Mouse (Mus musculus) liver, embryonic 14.5 days (tissue): ENCODE measurements at regions not wholly inside any gene's neighbourhood (a gene's known extent, or its start where the extent isn't known, plus 50 kb on each side); places are given as distances from the start of the nearest gene placed in this dataset.

Source experiments
- ATAC-seq: fragments of 200-750 bp; cut with Nextera tagmentation; 2 replicates; pipeline ENCODE4 v1.8.0; 2017; ENCODE audit warnings: moderate number of reproducible peaks, mild to moderate bottlenecking, moderate library complexity; ENCODE audit not compliant: insufficient read depth
- DNase-seq, 3 experiments: peaks; one replicate each; pipeline ENCODE4 v3.0.0-alpha.2; 2012 to 2013; ENCODE audit warnings: low read depth in 3 of 3, low spot score in 3 of 3
- H3K27ac ChIP-seq: fragments of 300-500 bp; sonication (generic); 2 replicates; pipeline ENCODE4 v1.5.1; 2014; ENCODE audit warnings: moderate library complexity, mild to moderate bottlenecking, control low read depth, inconsistent platforms
- H3K27me3 ChIP-seq: fragments of 300-500 bp; sonication (generic); 2 replicates; pipeline ENCODE4 v1.6.1; 2014; ENCODE audit warnings: mild to moderate bottlenecking, low read length, moderate library complexity; ENCODE audit not compliant: control insufficient read depth, insufficient read depth
- H3K36me3 ChIP-seq: fragments of 300-500 bp; sonication (generic); replicated peaks from 2 replicates; pipeline ENCODE4 v1.6.1; 2014; ENCODE audit warnings: low read depth; ENCODE audit not compliant: control insufficient read depth, insufficient read depth
- H3K4me1 ChIP-seq, 2 experiments: fragments of 200-500 bp in 1 of 2; fragments of 300-500 bp in 1 of 2; sonication (generic) in 1 of 2; replicated peaks; 2 replicates each; pipeline ENCODE4 v1.6.1; 2012 to 2014; ENCODE audit warnings: antibody characterized with exemption in 1 of 2, inconsistent platforms in 1 of 2, low read length in 1 of 2; ENCODE audit not compliant: control insufficient read depth in 2 of 2, insufficient read depth in 2 of 2
- H3K4me2 ChIP-seq: fragments of 300-500 bp; sonication (generic); 2 replicates; pipeline ENCODE4 v1.6.1; 2014; ENCODE audit warnings: low read depth, mild to moderate bottlenecking, control low read depth, moderate library complexity
- H3K4me3 ChIP-seq, 2 experiments: fragments of 200-500 bp in 1 of 2; fragments of 300-500 bp in 1 of 2; sonication (generic) in 1 of 2; 2 replicates each; pipeline ENCODE4 v1.5.1; 2012 to 2014; ENCODE audit warnings: low read depth in 2 of 2, low read length in 2 of 2, mild to moderate bottlenecking in 2 of 2, control low read depth in 1 of 2, inconsistent platforms in 1 of 2, moderate library complexity in 1 of 2; ENCODE audit not compliant: insufficient read depth in 1 of 2
- H3K9ac ChIP-seq: fragments of 300-500 bp; sonication (generic); replicated peaks from 2 replicates; pipeline ENCODE4 v1.6.1; 2014; ENCODE audit warnings: mild to moderate bottlenecking, control low read depth, moderate library complexity
- H3K9me3 ChIP-seq: fragments of 300-500 bp; sonication (generic); 2 replicates; pipeline ENCODE4 v1.6.1; 2016; ENCODE audit warnings: low read length, mixed read lengths; ENCODE audit not compliant: control insufficient read depth
- CTCF ChIP-seq: IDR thresholded peaks from 2 replicates; pipeline ENCODE4 v1.5.1; 2016; ENCODE audit warnings: antibody characterized with exemption, low read depth, control low read depth
- EP300 ChIP-seq: IDR thresholded peaks from 2 replicates; pipeline ENCODE4 v1.6.1; 2016; ENCODE audit warnings: antibody characterized with exemption, low read depth
- WGBS: fragments of 180-500 bp; shearing (Covaris S2); extraction: QIAGEN DNeasy Blood & Tissue Kit; methylation state at CpG from one replicate; pipeline ENCODE4 v1.1.7; 2014; ENCODE audit not compliant: insufficient replicate concordance; 5-methylcytosine and 5-hydroxymethylcytosine counted together

DNA sequence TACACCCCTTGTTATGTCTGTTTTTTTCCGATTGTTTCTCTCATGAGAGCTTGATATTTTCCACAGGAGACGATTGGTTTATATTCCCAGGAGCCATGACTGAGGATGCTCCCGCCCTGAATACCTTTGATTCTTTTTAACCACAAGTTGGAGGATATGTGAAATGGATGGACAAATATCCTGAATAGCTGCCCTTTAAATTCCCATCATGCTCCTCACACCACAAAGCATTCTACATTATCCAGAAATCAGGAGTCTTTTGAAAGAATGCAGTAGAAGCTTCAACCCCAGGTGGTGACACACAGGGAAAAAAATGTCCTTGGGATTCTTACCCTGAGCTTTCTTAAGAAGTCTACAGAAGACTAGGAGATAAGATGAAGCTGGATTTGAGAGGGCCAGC lies 727.9 kb downstream of the Inhba start:
- H3K9ac ChIP-seq, result no peak overlapping the region
- H3K27me3 ChIP-seq, result no peaks in the 10 kb centered on the region
- no peak for ATAC-seq
- H3K4me3 ChIP-seq, result no peak overlapping the region
- no peak for TF ChIP-seq CTCF
- H3K9me3 ChIP-seq, result no peaks in the 10 kb centered on the region
- H3K4me2 ChIP-seq, result no peak overlapping the region
- no peaks in the 10 kb centered on the region for H3K36me3 ChIP-seq
- WGBS, result 39% methylated on average over 3 of the region's 3 CpGs
- no peak for DNase-seq
- H3K4me1 ChIP-seq, result no peaks in the 10 kb centered on the region
- H3K27ac ChIP-seq, result no peak overlapping the region

DNA sequence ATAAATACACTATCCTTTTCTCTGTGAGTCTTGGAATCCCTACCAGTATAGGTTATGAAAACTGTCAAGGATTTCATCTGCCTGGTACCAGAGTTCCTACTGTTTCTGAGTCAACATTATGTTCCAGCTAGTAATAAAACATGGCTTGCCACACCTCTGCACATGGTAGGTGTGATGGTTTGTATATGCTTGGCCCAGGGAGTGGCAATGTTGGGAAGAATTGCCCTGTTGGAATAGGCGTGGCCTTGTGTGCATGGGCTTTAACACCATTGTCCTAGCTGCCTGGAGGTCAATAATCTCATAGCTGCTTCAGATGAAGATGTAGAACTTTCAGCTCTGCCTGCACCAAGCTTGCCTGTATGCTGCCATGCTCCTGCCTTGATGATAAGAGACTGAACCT lies 732.6 kb downstream of the Inhba start:
- Histone ChIP-seq H3K4me2 (no peak overlapping the region), H3K27me3 (no peaks in the 10 kb centered on the region), H3K27ac (no peak overlapping the region), H3K9ac (no peak overlapping the region), H3K9me3 (no peaks in the 10 kb centered on the region), H3K4me1 (no peaks in the 10 kb centered on the region), H3K4me3 (no peak overlapping the region), H3K36me3 (no peaks in the 10 kb centered on the region)
- no peak for ATAC-seq
- WGBS, result 32% methylated on average over 1 of the region's 1 CpGs
- TF ChIP-seq CTCF (no peak), EP300 (no peak)
- no peak for DNase-seq

DNA sequence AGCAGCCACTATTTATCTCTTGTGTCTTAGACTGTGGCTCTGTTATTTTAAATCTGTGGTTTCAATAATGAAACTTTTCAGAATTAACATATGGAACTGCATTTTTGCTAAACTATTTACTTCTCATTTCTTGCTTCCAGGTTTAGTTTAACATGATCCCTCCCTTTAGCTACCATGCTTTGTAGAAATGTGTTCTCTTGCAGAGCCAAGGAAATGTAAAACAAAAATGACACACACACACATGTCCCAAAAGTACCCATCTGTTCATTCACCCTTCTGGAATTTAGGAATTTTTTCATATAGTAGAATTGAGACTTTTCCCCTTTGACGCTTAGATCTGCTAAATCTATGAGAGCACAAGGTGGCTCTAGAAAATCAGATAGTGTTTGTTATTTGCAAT lies 734.0 kb downstream of the Inhba start:
- Histone ChIP-seq H3K9ac (no peak overlapping the region), H3K4me1 (no peaks in the 10 kb centered on the region), H3K9me3 (no peaks in the 10 kb centered on the region), H3K36me3 (no peaks in the 10 kb centered on the region), H3K4me3 (no peak overlapping the region), H3K27ac (no peak overlapping the region), H3K4me2 (no peak overlapping the region), H3K27me3 (no peaks in the 10 kb centered on the region)
- 73% methylated on average over 1 of the region's 1 CpGs for WGBS
- DNase-seq, result no peak
- TF ChIP-seq EP300, result no peak
- no peak for TF ChIP-seq CTCF
- ATAC-seq, result no peak

DNA sequence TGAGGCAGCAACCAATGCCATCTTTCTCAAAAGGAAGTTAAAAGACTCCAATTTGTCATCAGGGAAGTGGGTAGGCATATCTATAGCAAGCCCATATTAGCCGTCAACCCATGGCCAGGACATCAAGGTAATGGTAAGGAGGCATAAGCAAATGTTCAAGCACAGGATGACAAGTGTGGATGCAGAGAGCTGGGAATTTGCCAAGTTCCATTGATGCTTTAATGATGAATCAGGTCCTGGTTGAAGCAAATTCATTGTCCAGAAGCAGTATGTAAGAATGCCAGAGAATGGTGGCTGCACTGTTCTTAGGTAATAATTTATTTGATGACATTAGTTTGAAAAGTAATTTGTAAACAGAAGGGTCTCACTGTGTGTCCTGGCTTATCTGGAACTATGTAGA lies 734.8 kb downstream of the Inhba start:
- H3K4me1 ChIP-seq, result no peaks in the 10 kb centered on the region
- H3K27ac ChIP-seq, result no peak overlapping the region
- H3K4me3 ChIP-seq, result no peak overlapping the region
- no peaks in the 10 kb centered on the region for H3K9me3 ChIP-seq
- no peak for ATAC-seq
- no peak overlapping the region for H3K9ac ChIP-seq
- H3K36me3 ChIP-seq, result no peaks in the 10 kb centered on the region
- DNase-seq, result no peak
- no peak for TF ChIP-seq EP300
- no peak for TF ChIP-seq CTCF
- H3K27me3 ChIP-seq, result no peaks in the 10 kb centered on the region
- WGBS, result 69% methylated on average over 1 of the region's 1 CpGs
- H3K4me2 ChIP-seq, result no peak overlapping the region

DNA sequence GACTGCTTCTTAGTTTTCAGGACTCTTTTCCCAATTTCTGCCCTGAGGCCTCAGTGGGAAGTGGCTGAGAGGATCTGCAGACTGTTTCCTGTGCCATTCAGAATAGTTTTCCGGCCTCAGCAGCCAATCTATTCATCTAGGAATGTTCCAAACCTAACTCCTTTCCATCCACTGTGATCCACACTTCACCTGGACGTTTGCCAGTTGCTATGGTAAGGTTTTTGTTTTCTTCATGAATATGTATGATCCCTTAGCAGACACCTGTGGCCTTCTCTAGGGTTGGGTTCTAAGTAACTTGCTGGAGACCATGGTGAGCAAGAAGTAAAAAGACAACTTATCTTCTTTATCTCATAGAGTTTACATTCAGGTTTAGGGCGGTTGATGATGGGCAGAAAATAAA lies 744.6 kb downstream of the Inhba start:
- WGBS, result 30% methylated on average over 3 of the region's 3 CpGs
- no peak for TF ChIP-seq CTCF
- TF ChIP-seq EP300, result no peak
- H3K9me3 ChIP-seq, result no peaks in the 10 kb centered on the region
- H3K4me1 ChIP-seq, result no peaks in the 10 kb centered on the region
- no peaks in the 10 kb centered on the region for H3K36me3 ChIP-seq
- H3K27ac ChIP-seq, result no peak overlapping the region
- H3K27me3 ChIP-seq, result no peaks in the 10 kb centered on the region
- ATAC-seq (no peak), DNase-seq (no peak)
- H3K4me2 ChIP-seq, result no peak overlapping the region
- H3K4me3 ChIP-seq, result no peak overlapping the region
- no peak overlapping the region for H3K9ac ChIP-seq

DNA sequence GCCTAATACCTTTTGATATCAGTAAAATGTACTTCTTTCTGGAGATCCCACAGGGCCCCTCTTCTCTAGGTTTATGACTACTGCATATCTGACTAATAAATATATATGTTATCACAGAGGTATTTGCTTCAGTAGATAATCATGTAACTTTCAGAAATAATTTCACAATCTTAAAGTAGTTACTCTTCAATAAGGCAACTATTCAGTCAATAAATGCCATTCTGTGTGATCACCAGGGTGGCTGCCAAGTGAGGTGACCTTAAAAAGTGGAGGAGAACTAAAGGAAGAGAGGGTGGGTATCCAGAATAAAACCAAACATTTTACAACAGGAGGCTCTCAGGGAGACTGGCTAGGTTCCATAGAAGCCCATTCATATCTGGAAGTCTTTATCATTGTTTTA lies 748.4 kb downstream of the Inhba start:
- ATAC-seq (no peak), DNase-seq (no peak)
- no peak overlapping the region for H3K27ac ChIP-seq
- H3K9me3 ChIP-seq, result no peaks in the 10 kb centered on the region
- H3K9ac ChIP-seq, result no peak overlapping the region
- TF ChIP-seq CTCF (no peak), EP300 (no peak)
- no peaks in the 10 kb centered on the region for H3K36me3 ChIP-seq
- no peaks in the 10 kb centered on the region for H3K27me3 ChIP-seq
- H3K4me2 ChIP-seq, result no peak overlapping the region
- H3K4me3 ChIP-seq, result no peak overlapping the region
- H3K4me1 ChIP-seq, result no peaks in the 10 kb centered on the region
